Mouse (Mus musculus): ENCODE measurements around the gene Selenos. TPM values are rescaled to one million over a fixed set of nuclear protein-coding genes. Genes with fewer than 3 reads are reported as not detected.

Selenos gene
- polyA plus RNA-seq, 1 experiment from 2014 or later: 78.8 TPM

GRCm38 (mm10) chr7:66109855-66110635 is 30.6 kb downstream of the Selenos start:
- ATAC-seq (peak; percentile 49), DNase-seq (ENCODE audit: low spot score) (peak; percentile 52)
- H3K27me3 ChIP-seq (replicated peaks; ENCODE audit: control insufficient read depth, insufficient read depth, low read length): 0 out of 2 replicates have a peak, but pooled peaks cover 4% of the 10 kb centered on the region
- H3K36me3 ChIP-seq (ENCODE audit: control insufficient read depth, insufficient read depth, low read length): no peaks in the 10 kb centered on the region
- H3K27ac ChIP-seq (ENCODE audit: low read depth, low read length): peak overlapping the region; percentile 95
- H3K4me3 ChIP-seq (ENCODE audit: low read depth, low read length): peak overlapping the region; percentile 91
- no peaks in the 10 kb centered on the region for H3K9me3 ChIP-seq (replicated peaks; ENCODE audit: control insufficient read depth, low read length)
- peaks cover 13% of the 10 kb centered on the region for H3K4me1 ChIP-seq (ENCODE audit: control insufficient read depth, insufficient read depth, low read length)
- peak overlapping the region; percentile 96 for H3K9ac ChIP-seq (ENCODE audit: low read length)
- WGBS: under 1% methylated on average over 70 of the region's 77 CpGs
- H3K4me2 ChIP-seq (ENCODE audit: low read length): peak overlapping the region; percentile 94

DNA sequence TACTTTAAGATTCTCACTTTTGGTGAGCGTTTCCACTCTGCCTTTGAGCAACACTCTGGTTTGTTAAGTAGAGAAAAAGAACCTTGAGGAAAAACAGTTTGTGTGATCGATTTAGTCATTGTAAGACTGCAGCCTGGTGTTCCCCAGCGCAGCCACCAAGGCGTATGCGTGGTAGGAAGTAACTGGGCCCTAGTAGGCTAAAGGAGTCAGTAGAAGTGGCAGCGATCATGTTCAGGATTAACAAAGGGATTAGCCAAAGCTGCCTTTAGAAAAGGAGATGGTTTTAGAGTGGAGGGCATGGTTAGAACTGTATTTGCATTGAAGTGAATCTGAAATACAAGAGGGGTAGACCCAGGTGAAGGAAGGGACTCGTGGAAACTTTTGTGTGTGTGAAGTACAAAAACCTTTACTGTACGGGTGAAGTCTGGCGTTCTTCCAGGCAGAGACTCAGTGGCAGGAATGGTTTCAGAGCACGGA is 31.2 kb downstream of the Selenos start:
- WGBS: under 1% methylated on average over 10 of the region's 10 CpGs
- peak overlapping the region; percentile 96 for H3K9ac ChIP-seq (ENCODE audit: low read length)
- ATAC-seq: no peak
- H3K36me3 ChIP-seq (ENCODE audit: control insufficient read depth, insufficient read depth, low read length): no peaks in the 10 kb centered on the region
- peak overlapping the region; percentile 91 for H3K4me3 ChIP-seq (ENCODE audit: low read depth, low read length)
- peaks cover 15% of the 10 kb centered on the region for H3K4me1 ChIP-seq (ENCODE audit: control insufficient read depth, insufficient read depth, low read length)
- H3K27ac ChIP-seq (ENCODE audit: low read depth, low read length): peak overlapping the region; percentile 95; the same call in 1 of the 2 replicates
- H3K9me3 ChIP-seq (replicated peaks; ENCODE audit: control insufficient read depth, low read length): no peaks in the 10 kb centered on the region
- peak; percentile 56 for DNase-seq (ENCODE audit: low spot score)
- 0 out of 2 replicates have a peak, but pooled peaks cover 4% of the 10 kb centered on the region for H3K27me3 ChIP-seq (replicated peaks; ENCODE audit: control insufficient read depth, insufficient read depth, low read length)
- peak overlapping the region; percentile 94 for H3K4me2 ChIP-seq (ENCODE audit: low read length)

- Histone ChIP-seq H3K36me3 (ENCODE audit: control insufficient read depth, insufficient read depth, low read length) (no peaks in the 10 kb centered on the region), H3K4me1 (ENCODE audit: control insufficient read depth, insufficient read depth, low read length) (peaks cover 15% of the 10 kb centered on the region), H3K4me3 (ENCODE audit: low read depth, low read length) (peak overlapping the region; percentile 91), H3K9me3 (replicated peaks; ENCODE audit: control insufficient read depth, low read length) (no peaks in the 10 kb centered on the region), H3K9ac (ENCODE audit: low read length) (peak overlapping the region; percentile 96), H3K27me3 (replicated peaks; ENCODE audit: control insufficient read depth, insufficient read depth, low read length) (0 out of 2 replicates have a peak, but pooled peaks cover 4% of the 10 kb centered on the region), H3K4me2 (ENCODE audit: low read length) (peak overlapping the region; percentile 94), H3K27ac (ENCODE audit: low read depth, low read length) (no peak overlapping the region)
- ATAC-seq (no peak), DNase-seq (ENCODE audit: low spot score) (no peak)
- 56% methylated on average over 10 of the region's 10 CpGs for WGBS
Measured at GRCm38 (mm10) chr7:66111211-66111610, 31.8 kb downstream of the Selenos start.

DNA sequence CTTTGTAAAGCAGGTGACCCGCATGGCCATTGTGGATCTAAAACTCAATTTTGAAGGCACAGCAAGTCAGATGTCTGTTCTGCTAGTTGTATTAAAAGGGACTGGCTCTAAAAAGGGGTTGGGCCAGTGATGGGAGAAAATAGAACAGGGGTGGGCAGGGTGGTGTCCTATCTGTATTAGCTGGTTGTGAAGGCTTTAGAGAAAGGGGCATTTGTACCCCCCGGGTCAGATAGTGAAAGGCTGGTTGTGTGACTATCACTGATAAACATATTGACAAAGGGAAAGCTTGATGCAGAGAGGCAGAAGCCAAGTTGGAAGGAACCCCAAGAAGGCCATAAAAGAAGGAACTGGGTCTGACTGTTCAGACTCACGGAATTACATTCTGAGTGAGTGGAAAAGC is 34.1 kb downstream of the Selenos start:
- H3K27me3 ChIP-seq (replicated peaks; ENCODE audit: control insufficient read depth, insufficient read depth, low read length): no peaks in the 10 kb centered on the region
- H3K4me1 ChIP-seq (ENCODE audit: control insufficient read depth, insufficient read depth, low read length): peaks cover 15% of the 10 kb centered on the region
- ATAC-seq (no peak), DNase-seq (ENCODE audit: low spot score) (no peak)
- H3K27ac ChIP-seq (ENCODE audit: low read depth, low read length): no peak overlapping the region
- no peak overlapping the region for H3K4me2 ChIP-seq (ENCODE audit: low read length)
- H3K9me3 ChIP-seq (replicated peaks; ENCODE audit: control insufficient read depth, low read length): no peaks in the 10 kb centered on the region
- 88% methylated on average over 3 of the region's 3 CpGs for WGBS
- H3K36me3 ChIP-seq (ENCODE audit: control insufficient read depth, insufficient read depth, low read length): no peaks in the 10 kb centered on the region
- no peak overlapping the region for H3K4me3 ChIP-seq (ENCODE audit: low read depth, low read length)
- no peak overlapping the region for H3K9ac ChIP-seq (ENCODE audit: low read length)

- DNase-seq (ENCODE audit: low spot score) (no peak), ATAC-seq (no peak)
- no peaks in the 10 kb centered on the region for H3K36me3 ChIP-seq (ENCODE audit: control insufficient read depth, insufficient read depth, low read length)
- no peak overlapping the region for H3K4me2 ChIP-seq (ENCODE audit: low read length)
- no peak overlapping the region for H3K4me3 ChIP-seq (ENCODE audit: low read depth, low read length)
- WGBS: 92% methylated on average over 11 of the region's 11 CpGs
- no peak overlapping the region for H3K9ac ChIP-seq (ENCODE audit: low read length)
- peaks cover 26% of the 10 kb centered on the region for H3K4me1 ChIP-seq (ENCODE audit: control insufficient read depth, insufficient read depth, low read length)
- no peaks in the 10 kb centered on the region for H3K9me3 ChIP-seq (replicated peaks; ENCODE audit: control insufficient read depth, low read length)
- H3K27ac ChIP-seq (ENCODE audit: low read depth, low read length): no peak overlapping the region
- H3K27me3 ChIP-seq (replicated peaks; ENCODE audit: control insufficient read depth, insufficient read depth, low read length): no peaks in the 10 kb centered on the region
Measured at GRCm38 (mm10) chr7:66115821-66116343, 36.4 kb downstream of the Selenos start.

DNA sequence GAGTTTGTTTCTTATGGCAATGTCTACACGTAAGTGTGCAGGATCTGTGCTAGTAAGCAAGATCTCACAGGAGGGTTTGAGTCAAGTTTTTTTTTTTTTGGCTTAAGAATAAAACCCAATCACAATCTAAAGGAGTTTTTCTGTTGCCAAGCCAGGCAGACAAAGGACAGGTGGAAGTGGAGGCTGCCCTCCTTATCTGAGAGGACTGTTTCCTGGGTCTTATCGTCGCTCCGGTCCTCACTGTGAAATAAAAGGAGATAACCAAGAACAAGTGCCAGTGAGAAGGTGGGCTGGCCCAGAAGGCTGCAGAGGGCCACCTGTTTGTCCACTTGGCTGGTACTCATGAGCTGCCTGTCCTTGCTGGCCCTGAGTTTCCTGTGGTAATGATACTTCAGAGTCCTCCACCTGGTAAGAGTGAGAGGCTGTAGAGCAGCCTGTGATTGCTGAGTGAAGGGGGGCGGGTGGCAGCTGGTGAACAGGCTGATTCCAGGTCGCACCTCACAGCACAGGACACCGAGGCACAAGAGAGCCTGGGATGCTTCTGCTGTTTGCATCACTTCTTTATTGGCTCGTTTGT is 37.5 kb downstream of the Selenos start:
- Histone ChIP-seq H3K27ac (ENCODE audit: low read depth, low read length) (no peak overlapping the region), H3K4me1 (ENCODE audit: control insufficient read depth, insufficient read depth, low read length) (peaks cover 24% of the 10 kb centered on the region), H3K36me3 (ENCODE audit: control insufficient read depth, insufficient read depth, low read length) (no peaks in the 10 kb centered on the region), H3K4me2 (ENCODE audit: low read length) (no peak overlapping the region), H3K9ac (ENCODE audit: low read length) (no peak overlapping the region), H3K9me3 (replicated peaks; ENCODE audit: control insufficient read depth, low read length) (no peaks in the 10 kb centered on the region), H3K27me3 (replicated peaks; ENCODE audit: control insufficient read depth, insufficient read depth, low read length) (no peaks in the 10 kb centered on the region), H3K4me3 (ENCODE audit: low read depth, low read length) (no peak overlapping the region)
- WGBS: 79% methylated on average over 8 of the region's 8 CpGs
- DNase-seq (ENCODE audit: low spot score) (no peak), ATAC-seq (no peak)

DNA sequence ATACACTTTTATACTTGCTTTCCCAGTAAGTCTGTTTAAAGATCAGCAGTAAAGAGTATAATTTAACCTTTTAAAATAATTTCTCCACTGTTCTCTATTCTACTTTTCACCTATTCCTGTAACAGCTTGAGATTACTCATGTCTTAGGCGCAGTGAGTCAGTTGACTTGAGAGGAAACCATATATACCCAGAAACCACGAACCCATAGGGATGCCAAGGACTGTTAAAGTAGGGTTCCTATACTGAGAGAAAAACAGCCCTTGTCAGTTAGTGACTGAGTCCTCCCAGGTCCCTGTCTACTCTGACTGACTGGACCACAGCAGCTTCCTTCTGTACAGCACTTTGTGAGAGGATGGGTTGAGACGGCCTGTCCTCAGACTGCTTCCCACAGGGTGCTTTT is 38.6 kb downstream of the Selenos start:
- 87% methylated on average over 3 of the region's 3 CpGs for WGBS
- H3K9ac ChIP-seq (ENCODE audit: low read length): no peak overlapping the region

DNA sequence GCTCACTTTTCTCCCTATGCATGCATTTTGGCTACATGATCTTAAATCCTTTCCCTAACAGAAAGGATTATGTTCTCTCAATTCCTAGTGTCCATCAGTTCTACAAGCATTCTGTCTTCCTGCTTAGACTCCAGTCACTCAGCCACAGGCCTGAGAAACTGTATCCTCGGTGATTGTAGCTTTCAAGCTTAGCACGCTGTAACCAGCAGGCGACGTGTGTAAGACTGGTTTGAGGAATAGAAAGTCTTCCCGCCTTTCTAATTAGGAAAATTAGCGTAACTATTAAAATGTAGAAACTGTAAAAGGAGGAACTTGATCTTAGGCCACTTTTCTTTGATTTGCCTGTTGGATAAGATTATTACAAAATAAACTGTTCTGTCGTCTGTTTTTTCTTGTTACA is 39.3 kb downstream of the Selenos start:
- H3K4me3 ChIP-seq (ENCODE audit: low read depth, low read length): no peak overlapping the region
- ATAC-seq (no peak), DNase-seq (ENCODE audit: low spot score) (no peak)
- H3K9me3 ChIP-seq (replicated peaks; ENCODE audit: control insufficient read depth, low read length): no peaks in the 10 kb centered on the region
- peaks cover 21% of the 10 kb centered on the region for H3K4me1 ChIP-seq (ENCODE audit: control insufficient read depth, insufficient read depth, low read length)
- no peaks in the 10 kb centered on the region for H3K36me3 ChIP-seq (ENCODE audit: control insufficient read depth, insufficient read depth, low read length)
- no peak overlapping the region for H3K4me2 ChIP-seq (ENCODE audit: low read length)
- WGBS: 61% methylated on average over 7 of the region's 7 CpGs
- no peak overlapping the region for H3K27ac ChIP-seq (ENCODE audit: low read depth, low read length)
- no peaks in the 10 kb centered on the region for H3K27me3 ChIP-seq (replicated peaks; ENCODE audit: control insufficient read depth, insufficient read depth, low read length)
- no peak overlapping the region for H3K9ac ChIP-seq (ENCODE audit: low read length)

More for the DNA sequence above, 38.6 kb downstream of the Selenos start:
- Histone ChIP-seq H3K36me3 (ENCODE audit: control insufficient read depth, insufficient read depth, low read length) (no peaks in the 10 kb centered on the region), H3K27me3 (replicated peaks; ENCODE audit: control insufficient read depth, insufficient read depth, low read length) (no peaks in the 10 kb centered on the region), H3K9me3 (replicated peaks; ENCODE audit: control insufficient read depth, low read length) (no peaks in the 10 kb centered on the region), H3K27ac (ENCODE audit: low read depth, low read length) (no peak overlapping the region), H3K4me1 (ENCODE audit: control insufficient read depth, insufficient read depth, low read length) (peaks cover 24% of the 10 kb centered on the region), H3K4me3 (ENCODE audit: low read depth, low read length) (no peak overlapping the region), H3K4me2 (ENCODE audit: low read length) (no peak overlapping the region)
- no peak for ATAC-seq
- no peak for DNase-seq (ENCODE audit: low spot score)

DNA sequence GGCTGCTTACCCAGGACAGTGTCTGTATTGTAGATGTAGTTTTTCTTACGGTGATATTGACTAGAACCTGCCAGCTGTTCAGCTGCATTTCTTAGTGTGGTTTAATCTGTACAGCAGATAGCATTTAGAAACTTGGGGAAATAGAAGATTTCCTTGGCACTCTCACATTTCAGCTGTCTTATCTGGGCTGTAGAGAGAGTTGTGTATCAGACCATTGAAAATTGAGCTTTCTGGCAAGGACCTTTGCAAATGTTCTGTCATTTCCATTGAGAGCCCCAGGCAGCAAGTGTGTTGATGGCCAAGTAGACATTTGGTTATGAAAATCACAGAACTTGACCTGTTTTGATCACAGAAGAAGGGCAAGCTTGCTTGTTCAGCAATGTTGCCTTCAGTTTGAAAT is 40.7 kb downstream of the Selenos start:
- H3K4me1 ChIP-seq (ENCODE audit: control insufficient read depth, insufficient read depth, low read length): peaks cover 19% of the 10 kb centered on the region
- peaks cover under 1% of the 10 kb centered on the region; the same call in 1 of the 2 replicates for H3K36me3 ChIP-seq (ENCODE audit: control insufficient read depth, insufficient read depth, low read length)
- no peak overlapping the region for H3K9ac ChIP-seq (ENCODE audit: low read length)
- ATAC-seq (no peak), DNase-seq (ENCODE audit: low spot score) (no peak)
- H3K4me2 ChIP-seq (ENCODE audit: low read length): no peak overlapping the region
- no peaks in the 10 kb centered on the region for H3K27me3 ChIP-seq (replicated peaks; ENCODE audit: control insufficient read depth, insufficient read depth, low read length)
- no peaks in the 10 kb centered on the region for H3K9me3 ChIP-seq (replicated peaks; ENCODE audit: control insufficient read depth, low read length)
- H3K27ac ChIP-seq (ENCODE audit: low read depth, low read length): no peak overlapping the region
- no peak overlapping the region for H3K4me3 ChIP-seq (ENCODE audit: low read depth, low read length)
- WGBS: 73% methylated on average over 1 of the region's 1 CpGs

Measured in forebrain, embryonic 14.5 days (tissue).